Mouse (Mus musculus): ENCODE measurements at regions not wholly inside any gene's neighbourhood (a gene's known extent, or its start where the extent isn't known, plus 50 kb on each side); places are given as distances from the start of the nearest gene placed in this dataset.

DNA sequence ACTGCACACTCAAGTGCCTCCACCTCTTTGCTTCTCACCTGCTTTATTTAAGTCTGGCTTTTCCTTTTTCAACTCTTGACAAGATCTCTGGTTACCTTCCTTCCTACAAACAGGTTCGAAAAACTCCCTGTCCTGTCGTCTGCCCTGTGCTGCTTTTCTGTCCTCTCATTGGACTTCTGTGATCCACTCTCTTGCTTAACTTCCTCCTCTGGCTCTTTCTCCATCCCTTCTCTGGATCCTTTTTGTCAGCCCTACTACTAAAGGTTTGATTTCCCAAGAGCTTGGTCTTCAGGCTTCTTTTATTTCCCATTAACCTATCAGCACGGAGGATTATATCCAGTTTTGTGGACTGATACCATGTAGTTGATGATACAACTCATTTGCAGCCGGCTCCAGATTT, 149.8 kb downstream of the Satb1 start:
- no peak for DNase-seq

DNA sequence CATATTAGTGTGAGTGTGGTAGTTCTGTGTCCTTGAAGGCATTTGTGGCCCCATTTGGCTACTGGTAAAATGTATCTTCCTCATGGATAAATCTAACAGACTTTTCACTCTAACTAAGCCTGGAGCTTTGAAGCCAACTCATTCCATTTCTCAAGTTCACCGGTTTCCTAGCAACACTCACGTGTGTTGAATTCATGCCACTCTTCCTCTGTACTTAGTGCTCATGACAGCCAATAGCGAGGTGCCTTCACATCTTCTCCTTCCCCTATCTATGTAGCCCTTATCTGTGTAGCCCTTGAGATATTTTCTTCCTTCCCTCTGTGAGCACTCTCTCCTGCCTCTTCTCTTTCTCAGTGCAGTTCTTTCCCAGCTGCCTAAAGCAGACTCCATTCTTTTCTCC, 150.7 kb downstream of the Satb1 start:
- no peak for DNase-seq

DNA sequence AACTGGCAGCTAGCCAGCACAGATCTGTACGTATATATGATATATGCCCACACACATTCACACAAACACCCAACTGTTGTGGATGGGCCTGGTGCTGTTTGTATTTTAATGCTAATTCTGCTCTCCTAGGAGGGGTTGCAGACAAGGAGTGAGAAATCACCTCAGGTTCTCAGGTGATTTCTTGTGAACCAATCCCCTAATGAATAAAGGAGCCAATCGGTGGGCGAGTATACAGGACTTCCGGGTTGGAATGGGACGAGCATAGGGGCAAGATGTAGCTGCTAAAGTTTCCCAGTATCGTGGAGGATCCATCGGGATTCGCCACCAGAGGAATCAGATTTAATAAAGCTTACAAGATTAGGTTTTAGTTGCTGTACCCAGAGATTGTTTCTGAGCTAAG, 155.6 kb downstream of the Satb1 start:
- no peak for DNase-seq

DNA sequence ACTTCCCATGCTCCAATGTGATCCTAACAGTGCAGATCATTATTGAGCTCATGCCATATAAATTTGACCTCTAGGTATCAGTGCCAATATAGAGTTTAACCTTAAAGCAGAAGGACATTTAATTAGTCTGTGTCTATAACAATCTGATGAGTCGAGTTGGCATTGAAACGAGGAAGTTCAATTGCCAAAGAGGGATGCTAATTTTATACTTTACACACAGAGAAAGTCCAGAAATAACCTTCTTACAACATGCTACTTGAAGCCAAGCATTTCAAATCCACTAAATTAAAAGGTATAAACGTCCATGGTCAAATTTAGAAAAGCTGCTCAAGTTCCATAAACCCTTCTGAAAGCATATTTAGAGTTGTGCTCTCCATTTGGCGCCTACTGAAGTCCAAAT, 174.7 kb downstream of the Satb1 start:
- no peak for DNase-seq

DNA sequence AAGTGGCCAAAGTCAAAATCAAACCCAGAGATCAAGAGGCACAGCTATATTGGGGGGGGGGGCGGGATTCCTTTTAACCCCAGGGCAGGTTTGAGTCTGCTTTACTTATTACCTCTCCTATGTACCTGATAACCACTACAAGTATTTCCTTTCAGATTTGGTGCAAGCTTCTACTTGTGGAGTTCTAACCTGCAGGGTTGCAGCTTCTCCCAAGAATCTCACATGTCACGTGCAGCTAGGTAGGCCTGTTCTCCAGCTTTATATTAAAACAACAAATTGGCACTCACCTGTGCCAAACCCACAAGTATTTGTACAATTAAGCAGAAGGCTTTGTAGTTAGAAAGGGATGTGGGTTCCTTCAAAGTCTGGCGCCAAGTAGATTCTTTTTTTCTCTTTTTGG, 179.2 kb downstream of the Satb1 start:
- no peak for DNase-seq

DNA sequence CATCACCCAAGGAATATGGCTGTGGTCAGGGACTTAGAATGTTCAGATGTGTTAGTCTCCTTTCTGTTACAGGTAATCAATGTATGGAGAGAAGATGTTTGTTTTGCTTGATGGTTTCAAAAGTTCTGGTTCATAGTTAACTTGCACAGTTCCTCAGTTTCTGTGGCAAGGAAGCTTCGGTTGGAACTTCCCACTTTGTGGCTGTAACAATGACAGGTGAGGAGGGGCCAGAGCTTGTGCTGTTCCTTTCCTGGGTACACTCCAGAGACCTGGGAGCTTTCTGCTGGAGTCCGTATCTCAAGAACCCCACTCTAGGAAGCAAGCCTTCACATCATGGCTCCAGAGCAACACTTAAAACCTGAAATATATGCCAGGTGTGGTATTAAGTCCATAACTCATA, 181.2 kb downstream of the Satb1 start:
- DNase-seq = no peak

DNA sequence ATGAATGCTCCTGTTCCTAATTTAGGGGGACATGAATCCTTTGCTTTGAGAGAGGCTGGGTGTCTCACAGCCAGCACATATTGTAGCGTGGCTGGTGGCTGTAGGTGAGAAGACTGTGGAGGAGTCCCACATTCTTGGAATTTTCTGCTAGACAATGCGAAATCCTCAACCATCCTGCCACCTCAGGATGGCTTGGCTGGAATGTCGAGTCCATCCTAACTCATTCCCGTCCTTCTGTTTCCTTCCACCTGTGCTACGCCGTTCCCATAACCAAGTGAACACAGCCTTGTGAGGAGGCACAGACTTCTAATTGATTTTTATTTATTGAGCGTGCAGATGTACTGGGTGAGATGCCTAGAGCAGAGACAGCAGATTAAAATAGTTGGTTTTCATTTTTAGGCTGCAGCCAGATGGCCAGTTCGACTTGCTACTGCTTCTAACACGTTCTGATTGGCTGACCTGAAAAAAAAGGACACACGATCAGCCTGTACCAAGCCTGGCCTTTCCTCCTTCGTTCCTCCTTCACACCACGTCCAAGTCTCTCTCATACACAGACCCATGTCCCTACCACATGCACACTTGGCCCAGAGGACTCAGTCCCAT, 183.8 kb downstream of the Satb1 start:
- no peak for DNase-seq

DNA sequence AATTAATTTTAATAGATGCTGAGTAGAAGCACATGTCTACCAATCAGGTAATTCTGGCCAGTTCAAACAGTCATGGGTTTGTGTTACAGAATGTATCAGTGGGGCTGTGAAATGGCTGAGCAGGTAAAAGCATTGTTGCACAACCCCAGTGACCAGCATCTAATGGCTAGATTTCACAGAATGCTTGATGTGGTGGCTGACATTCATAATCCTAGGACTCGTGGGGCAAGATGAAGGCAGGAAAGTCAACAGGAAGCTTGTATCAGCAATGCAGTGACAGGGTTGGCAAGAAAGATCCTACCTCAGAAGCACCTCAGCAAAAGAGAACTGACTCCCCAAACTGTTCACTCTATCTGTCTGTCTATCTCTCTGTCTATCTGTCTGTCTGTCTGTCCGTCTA, 186.7 kb downstream of the Satb1 start:
- no peak for DNase-seq

DNA sequence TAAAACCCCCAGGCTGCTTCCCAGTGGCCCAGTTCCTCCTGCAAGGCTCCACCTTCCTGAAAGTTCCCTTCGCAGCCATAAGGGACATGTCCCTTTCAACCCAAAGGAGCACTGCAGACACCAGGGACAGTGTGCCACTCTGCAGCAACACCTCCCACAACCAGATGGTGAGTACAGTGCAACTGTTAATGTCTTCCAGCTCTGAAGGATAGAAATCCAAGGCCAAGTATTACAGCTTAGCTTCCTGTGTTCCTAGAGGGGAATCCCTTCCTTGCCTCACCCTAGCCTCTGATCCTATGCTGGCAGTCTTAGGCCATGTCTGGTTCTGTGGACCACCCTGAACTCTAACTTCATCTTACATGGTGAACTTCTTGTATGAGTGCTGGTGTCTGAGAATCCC, 187.2 kb downstream of the Satb1 start:
- DNase-seq = no peak

DNA sequence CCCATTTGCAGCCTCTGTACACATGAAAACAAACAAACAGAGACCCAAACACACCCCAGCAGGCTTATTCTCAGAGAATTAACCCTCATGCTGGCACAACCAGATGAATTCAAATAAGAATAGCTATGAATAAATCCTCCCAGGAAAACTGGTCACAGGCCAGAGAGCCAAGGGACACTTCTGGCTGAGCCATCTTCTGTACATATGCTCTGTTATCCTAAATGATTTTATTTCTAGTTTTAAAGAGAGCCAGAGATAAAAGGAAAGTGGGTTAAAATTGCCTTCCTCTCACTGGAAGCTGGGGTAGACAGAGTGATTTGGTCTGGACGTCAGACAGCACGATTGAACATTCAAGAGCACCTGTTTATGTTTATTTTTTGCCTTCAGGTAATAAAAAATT, 190.4 kb downstream of the Satb1 start:
- DNase-seq = no peak

DNA sequence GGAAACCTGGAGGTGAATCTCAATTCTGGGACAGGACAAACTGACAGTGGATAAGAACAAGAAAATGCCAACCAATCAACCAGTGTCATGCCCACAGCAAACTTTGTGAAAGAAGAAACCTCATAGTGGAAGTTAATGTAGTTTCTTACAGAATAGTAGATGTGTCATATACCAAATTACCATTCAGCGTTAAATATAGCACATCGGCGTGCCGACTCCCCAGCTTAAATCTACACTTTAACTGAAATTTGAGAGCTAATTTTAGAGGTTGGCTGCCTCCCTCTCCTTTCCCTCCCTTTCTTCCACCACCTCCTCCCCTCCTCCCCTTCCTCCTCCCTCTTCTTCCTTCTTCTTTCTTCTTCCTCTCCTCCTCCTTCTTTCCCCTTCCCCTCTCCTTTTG, 197.2 kb downstream of the Satb1 start:
- no peak for DNase-seq

DNA sequence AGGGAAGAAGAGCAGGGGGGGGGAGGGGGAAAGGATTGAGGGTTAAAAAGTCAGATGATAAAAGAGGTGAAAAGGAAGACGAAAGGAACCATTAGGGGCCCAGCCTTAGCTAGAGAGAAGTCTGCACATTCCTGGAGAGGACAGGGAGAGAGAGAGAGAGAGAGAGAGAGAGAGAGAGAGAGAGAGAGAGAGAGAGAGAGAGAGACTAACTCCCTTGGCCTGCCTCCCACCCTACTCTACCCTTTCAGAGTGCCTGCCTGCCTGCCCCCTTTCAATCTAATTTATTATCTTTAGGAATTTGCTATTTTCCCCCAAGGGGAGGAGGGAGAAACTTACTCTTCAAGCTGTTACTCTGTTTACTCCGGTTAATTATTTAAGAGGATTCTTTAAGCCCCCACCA, 201.5 kb downstream of the Satb1 start:
- DNase-seq = no peak

DNA sequence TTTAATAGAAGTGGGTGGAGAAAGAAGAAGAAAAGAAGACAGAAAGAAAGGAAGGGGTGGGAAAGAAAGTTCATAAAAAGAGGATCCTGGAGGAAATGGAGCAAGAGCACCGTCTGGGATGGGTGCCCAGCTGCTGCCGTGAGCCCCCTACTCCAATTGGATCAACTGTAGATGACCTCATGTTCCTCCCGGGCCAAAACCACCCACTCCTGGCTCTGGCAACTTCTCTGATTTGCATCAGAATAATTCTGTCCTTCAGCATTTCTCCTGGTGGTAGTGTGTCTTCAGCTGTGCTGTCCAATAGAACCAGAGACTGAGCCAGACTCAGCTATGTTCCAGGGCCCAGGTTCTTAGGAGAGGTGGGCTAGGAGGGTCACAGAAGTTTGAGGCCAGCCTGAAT, 212.6 kb downstream of the Satb1 start:
- no peak for DNase-seq

DNA sequence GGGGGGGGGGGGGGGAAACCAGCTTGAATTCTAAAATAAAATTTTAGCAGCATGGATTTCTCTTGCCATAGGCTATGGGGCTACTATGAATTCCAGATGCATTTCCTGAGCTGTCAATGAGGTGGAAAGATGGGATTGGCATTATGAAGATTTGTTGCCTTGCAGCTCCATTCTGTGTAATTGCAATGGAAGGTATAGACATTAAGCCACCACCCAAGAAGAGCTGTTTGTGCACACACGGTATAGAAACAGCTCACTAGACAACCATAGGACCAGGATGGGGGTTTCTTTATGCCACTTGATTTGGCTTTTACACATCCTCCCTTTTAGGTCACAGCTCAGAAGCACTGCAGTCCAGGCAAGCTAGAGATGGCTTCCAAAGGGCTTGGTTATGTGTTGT, 247.8 kb downstream of the Satb1 start:
- no peak for DNase-seq

DNA sequence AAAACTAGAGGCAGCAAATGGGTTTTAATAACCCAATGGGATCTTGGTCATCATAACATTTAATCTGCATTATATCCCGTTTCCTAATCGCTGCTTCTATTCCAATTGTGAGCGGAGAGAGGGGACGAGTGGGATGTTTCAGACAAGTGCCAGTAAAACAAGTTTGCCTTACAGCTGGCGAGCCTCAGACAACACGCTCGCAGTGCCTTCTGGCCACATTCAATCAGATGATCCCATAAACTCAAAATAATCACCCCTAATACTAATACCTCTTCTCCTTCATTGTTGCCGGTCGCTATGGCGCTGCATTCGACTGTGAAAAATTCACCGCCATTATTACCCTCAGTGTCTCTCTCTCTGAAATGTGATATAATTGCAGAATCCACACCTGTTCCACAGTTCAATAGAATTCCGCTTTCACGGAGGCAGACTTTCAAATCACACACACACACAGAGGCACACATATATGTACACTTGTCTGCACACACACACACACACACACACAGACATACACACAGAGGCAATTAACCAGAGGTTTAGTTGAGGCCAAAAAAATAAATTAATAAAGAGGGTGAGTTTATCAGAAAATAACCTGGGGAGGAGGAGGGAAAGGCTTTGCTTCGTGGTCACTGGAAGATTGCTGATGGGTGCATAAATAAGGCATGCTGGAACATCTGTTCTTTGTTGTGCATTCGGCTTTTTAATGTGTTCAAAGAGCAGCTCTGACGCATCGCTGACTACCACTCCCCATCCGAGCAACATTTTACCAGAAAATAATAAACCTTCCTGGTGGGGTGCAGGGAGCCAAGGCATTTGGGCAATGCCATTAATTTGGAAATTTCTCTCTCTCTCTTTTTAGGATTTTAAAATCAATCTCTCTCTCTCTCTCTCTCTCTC, 248.9 kb downstream of the Satb1 start:
- no peak for DNase-seq

DNA sequence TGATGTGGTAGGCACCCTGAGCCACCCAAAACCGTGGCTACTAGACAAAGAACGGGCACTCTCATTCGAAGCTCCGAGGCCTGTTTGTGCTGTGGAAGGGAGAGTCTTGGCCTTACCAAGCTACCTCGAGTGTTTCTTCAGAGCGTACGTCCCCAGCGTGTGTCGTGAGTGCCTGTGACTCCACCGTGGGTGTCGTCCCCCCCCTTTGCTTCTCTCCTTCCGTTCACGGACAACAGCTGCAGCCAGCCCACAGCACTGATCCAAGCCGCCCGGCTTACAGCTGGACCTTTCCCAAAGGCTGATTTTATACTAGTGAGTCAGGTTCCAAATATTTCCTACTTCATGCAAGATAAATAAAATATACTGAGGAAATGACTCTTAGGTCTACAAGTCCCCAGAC, 249.8 kb downstream of the Satb1 start:
- peak; percentile 3 to 5 for DNase-seq

DNA sequence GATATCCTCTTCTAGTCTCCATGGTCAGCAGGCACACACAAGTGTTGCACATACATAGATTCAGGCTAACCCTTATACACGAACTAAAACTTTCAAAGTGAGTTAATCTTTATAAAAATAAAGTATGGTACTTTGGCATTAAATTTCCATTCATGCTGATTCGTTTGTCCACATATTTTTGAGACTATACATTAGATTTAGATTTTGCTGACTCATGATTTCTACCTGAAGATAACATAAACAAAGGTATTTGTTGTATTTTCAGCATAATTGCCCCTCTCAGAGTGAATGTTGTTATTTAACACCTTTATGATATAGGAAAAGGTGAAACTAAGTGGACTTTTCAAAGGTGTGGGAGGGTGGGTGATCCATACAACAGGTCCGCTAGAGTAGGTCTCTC, 277.2 kb downstream of the Satb1 start:
- no peak for DNase-seq

DNA sequence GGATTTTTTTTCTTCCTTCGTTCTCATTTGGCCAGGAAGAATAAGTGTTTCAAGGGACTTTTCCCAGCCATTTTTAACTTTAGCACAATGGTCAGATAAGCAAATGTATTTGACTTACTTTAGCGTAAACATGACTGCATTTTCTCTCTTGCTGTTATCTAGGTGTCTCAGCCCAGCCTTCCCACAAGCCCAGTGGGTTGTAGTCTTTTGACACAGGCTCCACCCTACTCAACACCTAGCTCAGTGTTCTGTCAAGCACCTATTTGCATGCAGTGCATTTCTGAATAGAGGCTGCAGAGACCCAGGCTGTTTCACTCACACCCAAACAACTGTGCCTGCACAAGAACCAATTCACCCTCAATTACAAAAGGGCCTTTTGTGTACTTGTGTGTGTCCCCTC, 278.6 kb downstream of the Satb1 start:
- DNase-seq = no peak

DNA sequence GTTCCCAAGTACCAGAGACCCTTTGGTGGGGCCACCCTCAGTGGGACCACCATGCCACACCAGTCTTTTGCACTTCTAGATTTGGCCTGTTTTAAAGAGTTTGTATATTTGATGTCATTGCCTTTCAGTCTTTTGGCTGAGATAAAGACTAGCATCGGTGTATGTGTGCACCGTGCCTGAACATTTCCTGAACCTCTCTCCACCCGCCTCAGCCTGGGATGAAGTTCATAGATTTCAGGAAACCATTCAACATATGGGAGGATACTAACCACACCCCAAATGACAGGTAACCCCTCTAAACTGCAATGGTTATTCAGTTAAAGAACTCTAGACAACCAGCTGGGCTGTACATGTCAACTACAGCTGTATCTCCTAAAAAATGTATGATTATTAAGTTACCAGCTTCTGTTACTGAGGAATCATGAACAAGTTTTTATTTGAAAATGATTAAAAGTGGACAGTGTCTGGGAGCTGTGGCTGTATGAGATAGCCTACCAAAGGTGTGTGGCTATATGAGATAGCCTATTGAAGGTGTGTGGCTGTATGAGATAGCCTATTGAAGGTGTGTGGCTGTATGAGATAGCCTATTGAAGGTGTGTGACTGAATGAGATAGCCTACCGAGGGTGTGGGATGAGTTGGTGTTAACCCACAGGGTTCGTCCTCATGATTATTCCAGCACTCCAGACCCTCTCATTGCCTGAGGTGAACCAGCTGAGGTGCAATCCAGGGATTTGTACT, 280.6 kb downstream of the Satb1 start:
- no peak for DNase-seq

DNA sequence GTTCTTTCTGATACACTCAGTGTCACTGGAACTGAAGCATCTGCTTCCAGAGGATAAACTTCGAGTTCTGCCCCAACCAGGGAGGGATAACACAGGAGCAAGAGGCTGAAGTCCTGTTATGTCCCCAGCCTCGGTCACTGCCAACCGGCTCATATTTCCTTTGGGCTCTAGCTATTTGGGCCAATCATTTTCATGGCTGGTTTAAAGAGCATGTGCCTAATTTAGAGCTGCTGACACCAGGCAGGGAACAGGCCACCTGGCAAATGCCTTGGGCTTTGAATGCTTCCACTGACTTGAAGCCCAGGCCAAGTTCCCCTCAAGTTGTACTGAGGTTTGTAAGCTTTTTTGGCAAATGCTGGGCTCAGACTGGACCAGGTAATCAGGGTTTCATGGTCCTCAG, 286.1 kb downstream of the Satb1 start:
- no peak for DNase-seq

DNA sequence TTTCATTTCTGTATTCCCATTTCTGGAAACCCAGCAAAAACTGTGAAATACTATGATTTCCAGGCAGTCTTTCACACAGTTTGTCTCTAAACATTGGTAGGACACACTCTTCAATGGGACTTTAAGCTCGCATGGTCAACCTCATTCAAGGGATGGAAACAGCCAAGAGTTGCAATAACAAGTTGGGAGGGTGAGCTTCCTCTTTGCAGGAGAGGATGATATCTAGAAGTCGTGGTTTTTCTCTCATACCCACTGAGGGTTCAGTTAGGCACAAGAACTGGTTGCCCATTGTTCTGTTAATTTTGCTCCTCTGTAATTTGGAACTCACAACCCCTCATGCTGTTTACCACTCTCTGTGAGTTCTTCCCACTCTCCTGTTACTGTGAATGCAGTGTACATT, 290.5 kb downstream of the Satb1 start:
- DNase-seq = no peak

DNA sequence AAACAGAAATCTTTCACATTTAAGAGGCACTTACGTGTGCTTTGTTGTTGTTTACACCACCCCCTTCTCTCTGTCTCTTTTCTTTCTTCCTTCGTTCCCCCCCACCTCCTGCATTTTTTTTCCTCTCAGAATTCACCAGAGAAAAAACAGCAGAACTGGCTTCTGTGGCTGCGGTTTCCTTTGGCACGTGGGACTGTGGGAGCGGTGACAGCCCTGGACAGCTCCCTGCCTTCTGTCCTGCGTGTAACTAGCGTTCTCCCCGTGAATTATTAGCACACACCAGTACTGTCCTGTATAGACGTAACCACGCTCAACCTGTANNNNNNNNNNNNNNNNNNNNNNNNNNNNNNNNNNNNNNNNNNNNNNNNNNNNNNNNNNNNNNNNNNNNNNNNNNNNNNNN, 298.4 kb downstream of the Satb1 start:
- peak; percentile 27 for DNase-seq

DNA sequence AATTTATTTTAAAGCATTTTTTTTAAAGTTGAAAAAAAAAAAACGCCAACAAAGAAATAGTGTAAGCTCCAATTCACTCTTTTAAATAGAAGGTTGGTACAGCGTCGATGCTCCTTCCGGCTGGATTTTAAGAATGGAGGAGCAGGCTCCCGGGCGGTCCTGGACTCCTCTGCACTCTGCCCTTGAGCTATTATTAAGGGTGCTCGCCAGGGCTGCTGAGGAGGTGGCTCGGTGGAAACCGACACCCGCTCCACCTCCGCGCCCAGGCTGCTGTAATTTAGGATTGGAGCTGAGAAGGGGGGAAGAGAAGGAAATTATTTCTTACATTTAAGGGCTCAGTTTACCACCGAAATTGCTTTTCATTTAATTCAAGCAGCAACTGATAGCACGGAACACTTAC, 298.8 kb downstream of the Satb1 start:
- peak; percentile 8 to 11 for DNase-seq
